Mouse (Mus musculus) kidney, embryonic 15.5 days (tissue): Measurements from ENCODE around the gene Prkca. TPM values are rescaled to one million over a fixed set of nuclear protein-coding genes. Genes with fewer than 3 reads are reported as not detected.

Experiments used
- ATAC-seq: fragments of 200-750 bp; cut with Nextera tagmentation; replicated peaks from 2 replicates; pipeline ENCODE4 v1.8.0; 2017; ENCODE audit warnings: moderate TSS enrichment; ENCODE audit not compliant: low FRiP score
- H3K27ac ChIP-seq: fragments of 300-500 bp; sonication (generic); 2 replicates; pipeline ENCODE4 v1.5.1; 2015; ENCODE audit warnings: mild to moderate bottlenecking, inconsistent platforms
- H3K27me3 ChIP-seq: fragments of 300-500 bp; sonication (generic); 2 replicates; pipeline ENCODE4 v1.6.1; 2015; ENCODE audit warnings: inconsistent platforms
- H3K36me3 ChIP-seq: fragments of 300-500 bp; sonication (generic); 2 replicates; pipeline ENCODE4 v1.6.1; 2015; ENCODE audit warnings: inconsistent platforms
- H3K4me1 ChIP-seq: fragments of 300-500 bp; sonication (generic); 2 replicates; pipeline ENCODE4 v1.6.1; 2015; ENCODE audit warnings: inconsistent platforms
- H3K4me2 ChIP-seq: fragments of 300-500 bp; sonication (generic); 2 replicates; pipeline ENCODE4 v1.6.1; 2015; ENCODE audit warnings: moderate library complexity, mild to moderate bottlenecking, inconsistent platforms
- H3K4me3 ChIP-seq: fragments of 300-500 bp; sonication (generic); replicated peaks from 2 replicates; pipeline ENCODE4 v1.5.1; 2015; ENCODE audit warnings: mild to moderate bottlenecking, inconsistent platforms
- H3K9ac ChIP-seq: fragments of 300-500 bp; sonication (generic); 2 replicates; pipeline ENCODE4 v1.6.1; 2015; ENCODE audit warnings: mild to moderate bottlenecking, inconsistent platforms
- H3K9me3 ChIP-seq: fragments of 300-500 bp; sonication (generic); replicated peaks from 2 replicates; pipeline ENCODE4 v1.6.1; 2016; ENCODE audit warnings: inconsistent platforms
- WGBS: fragments of 180-500 bp; shearing (Covaris S2); methylation state at CpG from one replicate; pipeline ENCODE4 v1.1.7; 2015; ENCODE audit warnings: mixed read lengths; 5-methylcytosine and 5-hydroxymethylcytosine counted together
- polyA plus RNA-seq: library from polyadenylated mRNA; unstranded; fragments of >200 nt; fragmentation: Nextera tagmentation; extraction: Ambion mirVana; gene quantifications from 2 replicates; pipeline ENCODE4 v1.2.1, GENCODE M21; 2015

Prkca gene
- polyA plus RNA-seq, 1 experiment from 2014 or later: 7.4 TPM

DNA sequence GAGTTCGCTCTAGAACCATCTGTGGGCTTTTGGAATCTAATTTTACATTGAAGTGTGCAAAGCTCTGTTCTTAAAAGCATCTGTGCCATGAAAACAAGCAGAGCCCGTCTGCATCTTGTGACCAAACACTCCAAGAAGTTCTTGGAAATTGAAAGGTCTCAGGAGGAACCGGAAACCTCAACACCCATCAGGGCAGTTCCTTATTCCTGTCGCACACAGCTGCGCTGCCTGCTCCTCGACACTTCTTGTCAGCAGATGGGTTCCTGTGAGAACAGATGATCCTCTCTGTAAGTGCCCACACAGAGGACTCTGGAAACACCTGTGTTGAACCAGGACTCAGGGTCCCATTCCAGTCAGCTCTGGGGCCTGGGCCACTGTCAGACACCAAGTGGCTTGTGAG lies 120.6 kb downstream of the Prkca start:
- Histone ChIP-seq H3K4me3 (no peak overlapping the region), H3K4me1 (peaks cover 40% of the 10 kb centered on the region), H3K9me3 (no peaks in the 10 kb centered on the region), H3K4me2 (no peak overlapping the region), H3K9ac (no peak overlapping the region), H3K36me3 (no peaks in the 10 kb centered on the region), H3K27ac (no peak overlapping the region), H3K27me3 (no peaks in the 10 kb centered on the region)
- no peak for ATAC-seq
- WGBS: 77% methylated on average over 6 of the region's 6 CpGs

DNA sequence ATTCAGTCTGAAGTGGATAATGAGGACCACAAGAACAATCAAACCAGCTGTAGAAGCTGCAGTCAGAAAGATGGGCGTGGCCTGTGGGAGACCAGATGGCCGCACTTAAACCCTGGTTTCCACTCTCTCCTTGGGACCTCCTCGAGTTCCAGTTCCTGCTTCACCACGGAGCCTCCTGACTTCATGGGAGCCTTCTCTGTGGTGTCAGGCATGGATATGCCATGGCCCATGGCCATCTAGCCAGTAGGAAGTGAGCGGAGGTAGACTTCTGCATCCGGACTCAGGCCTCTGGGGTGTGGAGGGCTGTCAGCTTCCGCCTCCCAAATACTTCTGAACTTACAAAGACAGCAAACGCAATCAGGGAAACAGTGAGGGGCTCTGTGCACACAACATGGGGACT lies 121.1 kb downstream of the Prkca start:
- Histone ChIP-seq H3K9ac (no peak overlapping the region), H3K4me1 (peaks cover 36% of the 10 kb centered on the region), H3K36me3 (no peaks in the 10 kb centered on the region), H3K4me3 (no peak overlapping the region), H3K9me3 (no peaks in the 10 kb centered on the region), H3K4me2 (no peak overlapping the region), H3K27ac (no peak overlapping the region), H3K27me3 (no peaks in the 10 kb centered on the region)
- no peak for ATAC-seq
- 73% methylated on average over 8 of the region's 8 CpGs for WGBS

DNA sequence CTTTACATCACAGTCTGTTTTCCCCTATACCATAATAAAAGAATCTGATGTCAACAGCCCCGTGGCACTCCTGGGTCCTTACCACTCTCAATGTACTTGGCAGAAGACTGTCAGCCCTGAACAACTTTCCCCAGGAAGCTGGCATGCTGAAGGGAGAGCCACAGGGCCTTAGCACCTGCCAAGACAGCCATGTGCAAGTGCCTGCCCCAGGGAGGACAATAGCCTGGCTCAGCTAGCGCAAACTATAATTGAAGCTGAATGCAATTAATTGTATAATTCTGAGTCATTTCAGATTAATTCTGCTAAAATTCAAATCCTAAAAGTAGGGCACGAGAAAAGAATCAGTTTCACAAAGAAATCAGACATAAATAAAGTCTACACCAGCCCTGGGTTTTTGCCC lies 121.7 kb downstream of the Prkca start:
- 91% methylated on average over 3 of the region's 3 CpGs for WGBS
- H3K9me3 ChIP-seq: no peaks in the 10 kb centered on the region
- H3K4me1 ChIP-seq: peaks cover 40% of the 10 kb centered on the region
- no peak for ATAC-seq
- no peaks in the 10 kb centered on the region for H3K27me3 ChIP-seq
- H3K4me2 ChIP-seq: no peak overlapping the region
- H3K27ac ChIP-seq: no peak overlapping the region
- H3K36me3 ChIP-seq: no peaks in the 10 kb centered on the region
- H3K4me3 ChIP-seq: no peak overlapping the region
- H3K9ac ChIP-seq: no peak overlapping the region

DNA sequence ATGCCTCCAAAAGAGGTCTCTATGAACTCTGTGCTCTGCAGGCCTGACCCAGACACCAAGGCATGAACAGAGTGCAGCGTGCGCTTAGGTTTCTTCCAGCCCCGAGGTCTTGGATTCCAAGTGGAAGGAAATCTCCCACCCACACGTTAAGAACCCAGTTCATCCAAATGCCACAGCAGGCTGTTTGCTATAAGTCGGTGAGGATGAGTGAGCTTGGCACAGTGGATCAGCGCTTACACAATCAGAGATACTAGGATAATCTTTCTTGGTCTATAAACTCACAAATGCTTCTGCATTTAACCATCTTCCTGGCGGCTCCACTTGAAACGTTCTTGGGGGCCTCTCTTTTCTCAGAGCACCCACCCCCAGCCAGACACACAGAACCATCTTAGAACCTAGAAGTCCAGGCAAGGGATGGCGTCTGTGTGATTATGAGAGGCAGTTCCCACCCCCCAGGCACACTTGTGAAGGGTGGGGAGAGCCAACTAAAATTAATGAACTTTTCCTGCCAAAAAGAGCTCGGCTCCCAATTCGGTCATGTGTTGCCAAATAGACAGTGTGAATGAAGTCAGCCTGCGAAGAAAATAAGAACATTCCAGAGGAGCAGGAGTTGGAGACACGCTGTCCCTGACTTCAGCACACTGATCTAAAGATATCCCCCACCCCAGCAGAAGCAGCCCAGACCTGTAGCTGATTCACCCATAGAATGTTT lies 122.4 kb downstream of the Prkca start:
- Histone ChIP-seq H3K4me3 (no peak overlapping the region), H3K4me1 (peaks cover 47% of the 10 kb centered on the region), H3K36me3 (no peaks in the 10 kb centered on the region), H3K9me3 (no peaks in the 10 kb centered on the region), H3K9ac (no peak overlapping the region), H3K4me2 (no peak overlapping the region), H3K27me3 (no peaks in the 10 kb centered on the region), H3K27ac (no peak overlapping the region)
- no peak for ATAC-seq
- 76% methylated on average over 13 of the region's 13 CpGs for WGBS

DNA sequence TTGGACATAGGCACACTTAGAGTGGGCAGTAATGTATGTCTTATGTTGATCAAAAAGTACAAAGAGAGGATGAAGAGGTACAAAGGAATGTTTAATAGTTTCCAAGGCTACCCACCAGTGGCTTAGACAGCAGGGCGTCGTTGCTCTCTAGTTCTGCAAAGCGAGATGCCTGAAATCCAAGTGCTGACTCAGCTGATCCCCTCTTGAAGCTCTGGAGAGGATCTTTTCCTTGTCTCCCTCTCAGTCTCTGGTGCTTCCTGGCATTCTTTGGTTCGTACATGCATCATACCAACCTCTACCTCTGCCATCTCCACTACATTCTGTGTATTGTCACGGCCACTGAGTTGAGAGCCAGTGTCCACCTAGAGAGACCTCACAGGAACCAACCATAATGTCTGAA lies 123.1 kb downstream of the Prkca start:
- H3K27me3 ChIP-seq: no peaks in the 10 kb centered on the region
- H3K9me3 ChIP-seq: no peaks in the 10 kb centered on the region
- no peak overlapping the region for H3K9ac ChIP-seq
- no peak overlapping the region for H3K27ac ChIP-seq
- no peaks in the 10 kb centered on the region for H3K36me3 ChIP-seq
- H3K4me1 ChIP-seq: peaks cover 54% of the 10 kb centered on the region
- no peak for ATAC-seq
- no peak overlapping the region for H3K4me3 ChIP-seq
- WGBS: 85% methylated on average over 5 of the region's 5 CpGs
- no peak overlapping the region for H3K4me2 ChIP-seq

DNA sequence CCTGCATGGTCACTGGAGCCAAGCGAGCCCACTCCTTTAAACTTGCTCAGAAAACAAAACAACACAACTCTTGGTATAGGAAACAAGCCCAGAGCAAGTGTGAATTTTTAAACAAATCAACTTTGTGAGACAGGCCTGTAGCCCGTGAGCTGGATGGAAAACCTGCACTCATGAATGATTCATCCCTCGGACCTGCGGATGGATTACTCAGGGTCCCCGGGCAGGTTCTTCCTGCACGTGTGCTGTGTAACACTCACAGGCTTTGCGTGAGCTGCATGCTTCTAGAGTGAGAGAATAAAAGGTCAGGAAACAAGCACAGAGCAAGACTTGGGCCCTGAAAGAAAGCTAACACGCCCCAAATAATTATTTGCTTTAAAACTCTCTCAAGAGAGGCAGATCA lies 126.7 kb downstream of the Prkca start:
- WGBS: 63% methylated on average over 8 of the region's 8 CpGs
- ATAC-seq: no peak; the same call in 1 of the 2 replicates
- H3K4me2 ChIP-seq: no peak overlapping the region

DNA sequence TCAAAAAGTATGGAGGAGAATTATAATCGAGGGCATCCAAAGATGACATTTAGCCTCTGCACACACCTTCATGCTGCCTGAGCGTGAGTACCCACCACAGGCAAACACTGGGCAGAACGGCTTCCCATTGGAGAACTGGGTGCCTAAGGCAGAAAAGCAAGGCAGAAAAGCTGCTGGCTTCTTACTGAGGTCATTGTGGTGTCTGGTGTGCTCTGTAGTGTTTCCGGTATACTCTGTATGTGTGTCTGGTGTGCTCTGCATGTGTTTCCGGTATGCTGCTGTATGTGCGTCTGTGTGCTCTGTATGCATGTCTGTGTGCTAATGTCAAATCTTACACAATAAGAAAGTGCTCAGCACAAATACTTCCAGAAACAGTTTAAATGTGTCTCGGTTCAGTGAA lies 127.7 kb downstream of the Prkca start:
- no peak overlapping the region for H3K4me2 ChIP-seq
- H3K27ac ChIP-seq: peak overlapping the region; percentile 18
- peaks cover 39% of the 10 kb centered on the region for H3K4me1 ChIP-seq
- 72% methylated on average over 7 of the region's 7 CpGs for WGBS
- no peaks in the 10 kb centered on the region for H3K27me3 ChIP-seq
- no peaks in the 10 kb centered on the region for H3K9me3 ChIP-seq
- H3K36me3 ChIP-seq: no peaks in the 10 kb centered on the region
- no peak overlapping the region for H3K4me3 ChIP-seq
- no peak overlapping the region for H3K9ac ChIP-seq
- ATAC-seq: no peak; the same call in 1 of the 2 replicates

More for the DNA sequence above, 126.7 kb downstream of the Prkca start:
- Histone ChIP-seq H3K4me1 (peaks cover 39% of the 10 kb centered on the region), H3K4me3 (no peak overlapping the region), H3K9ac (no peak overlapping the region), H3K27ac (peak overlapping the region; percentile 22; the same call in 1 of the 2 replicates), H3K27me3 (no peaks in the 10 kb centered on the region), H3K36me3 (no peaks in the 10 kb centered on the region), H3K9me3 (no peaks in the 10 kb centered on the region)

DNA sequence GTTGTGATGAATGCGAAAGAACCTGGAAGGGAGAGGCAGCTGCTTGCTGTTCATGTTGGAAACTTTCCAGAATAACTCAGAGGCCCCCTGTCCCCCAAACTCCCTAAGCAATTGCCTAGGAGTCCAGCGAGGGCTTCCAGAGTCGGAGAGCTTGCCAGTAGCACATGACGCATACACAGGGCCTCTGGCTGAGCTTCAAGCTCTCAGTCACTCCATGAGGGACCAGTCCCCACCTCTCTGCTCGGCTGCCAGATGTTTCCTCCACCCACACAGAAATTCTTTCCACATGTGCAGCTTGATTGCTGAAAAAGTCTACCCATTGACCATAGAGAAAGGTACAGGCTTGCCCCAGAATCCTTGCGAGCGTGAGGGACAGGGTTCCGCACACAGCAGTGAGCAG lies 128.3 kb downstream of the Prkca start:
- H3K27ac ChIP-seq: peak overlapping the region; percentile 18; the same call in 1 of the 2 replicates
- H3K36me3 ChIP-seq: no peaks in the 10 kb centered on the region
- H3K4me3 ChIP-seq: no peak overlapping the region
- peak; percentile 75; the same call in 1 of the 2 replicates for ATAC-seq
- H3K4me1 ChIP-seq: peaks cover 41% of the 10 kb centered on the region
- no peak overlapping the region for H3K9ac ChIP-seq
- 48% methylated on average over 8 of the region's 8 CpGs for WGBS
- H3K9me3 ChIP-seq: no peaks in the 10 kb centered on the region
- no peaks in the 10 kb centered on the region for H3K27me3 ChIP-seq
- no peak overlapping the region for H3K4me2 ChIP-seq

DNA sequence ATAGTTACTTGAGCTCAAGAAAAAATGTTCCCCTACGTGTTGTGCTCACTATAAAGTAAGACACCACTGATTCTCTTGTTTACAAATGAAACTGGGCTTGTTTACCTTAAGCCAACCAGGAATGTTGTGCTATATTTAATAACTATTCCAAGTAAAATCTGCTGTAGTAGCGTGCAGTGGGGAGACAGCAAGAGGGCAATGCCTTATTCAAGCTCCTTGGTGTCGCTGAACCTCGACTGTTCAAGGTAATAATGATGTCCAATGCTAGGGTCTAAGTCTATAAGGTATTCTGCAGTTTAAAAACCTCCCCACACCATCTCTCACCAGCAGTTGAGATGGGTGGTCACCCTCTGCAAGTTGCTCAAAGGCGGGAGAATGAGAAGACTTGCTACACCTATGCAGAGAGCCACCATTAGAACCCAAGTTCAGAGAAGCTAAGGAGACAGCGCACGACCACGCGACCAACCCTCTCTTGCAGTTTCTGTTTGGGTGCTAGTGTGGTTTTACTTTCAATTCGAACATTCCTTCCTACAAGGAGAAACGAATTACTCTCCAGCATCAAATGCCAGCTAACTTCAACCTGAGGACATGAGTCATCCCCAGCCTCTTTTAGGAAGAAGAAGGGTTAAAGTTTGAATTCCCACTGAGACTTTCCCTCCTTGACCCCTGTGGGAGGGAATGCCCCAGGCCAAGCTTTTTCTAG lies 129.1 kb downstream of the Prkca start:
- Histone ChIP-seq H3K9ac (no peak overlapping the region), H3K4me3 (no peak overlapping the region), H3K4me1 (peaks cover 44% of the 10 kb centered on the region), H3K4me2 (no peak overlapping the region), H3K36me3 (no peaks in the 10 kb centered on the region), H3K27ac (peak overlapping the region; percentile 41; the same call in 1 of the 2 replicates), H3K27me3 (no peaks in the 10 kb centered on the region), H3K9me3 (no peaks in the 10 kb centered on the region)
- no peak for ATAC-seq
- WGBS: 76% methylated on average over 11 of the region's 11 CpGs

DNA sequence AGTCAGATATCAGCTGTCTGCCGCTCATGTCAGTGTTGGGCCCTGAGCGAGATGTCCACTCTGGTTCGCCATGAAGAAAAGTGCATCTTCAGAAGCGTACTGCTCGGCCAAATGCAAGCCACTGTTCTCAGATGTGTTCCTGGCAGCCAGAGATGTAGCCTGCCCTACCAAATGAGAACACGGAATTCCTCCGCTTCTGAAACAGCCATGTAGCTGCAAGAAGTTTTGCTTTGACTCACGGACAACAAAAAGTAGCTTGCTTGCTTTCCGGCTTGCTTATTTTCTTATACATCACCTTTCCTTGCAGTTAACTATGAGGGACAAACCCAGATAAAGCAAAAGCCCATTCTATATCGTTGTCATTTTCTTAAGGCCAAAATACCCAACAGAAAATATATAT lies 129.9 kb downstream of the Prkca start:
- Histone ChIP-seq H3K4me1 (peaks cover 44% of the 10 kb centered on the region), H3K9me3 (no peaks in the 10 kb centered on the region), H3K4me3 (no peak overlapping the region), H3K4me2 (no peak overlapping the region), H3K27ac (no peak overlapping the region), H3K36me3 (no peaks in the 10 kb centered on the region), H3K9ac (no peak overlapping the region), H3K27me3 (no peaks in the 10 kb centered on the region)
- 94% methylated on average over 10 of the region's 10 CpGs for WGBS
- no peak for ATAC-seq

DNA sequence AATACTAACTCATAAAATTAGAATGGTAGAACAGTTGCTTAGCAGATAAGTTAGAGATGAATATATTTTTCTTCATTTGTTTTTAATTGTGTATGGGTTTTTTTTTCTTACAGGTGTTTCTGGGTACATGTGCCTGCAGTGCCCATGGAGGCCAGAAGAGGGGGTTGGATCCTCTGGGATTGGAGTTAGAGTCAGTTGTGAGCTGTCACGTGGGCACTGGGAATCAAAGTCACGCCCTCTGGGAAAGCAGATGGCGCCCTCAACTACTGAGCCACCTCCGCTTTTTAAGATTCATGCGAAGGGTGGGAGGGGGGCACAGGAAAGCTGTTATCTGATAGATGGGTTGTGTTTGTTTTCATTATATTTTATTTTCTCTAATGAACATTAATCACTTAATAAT lies 131.1 kb downstream of the Prkca start:
- H3K36me3 ChIP-seq: no peaks in the 10 kb centered on the region
- ATAC-seq: no peak
- H3K4me1 ChIP-seq: peaks cover 44% of the 10 kb centered on the region
- H3K27me3 ChIP-seq: no peaks in the 10 kb centered on the region
- H3K4me3 ChIP-seq: no peak overlapping the region
- H3K9ac ChIP-seq: no peak overlapping the region
- no peak overlapping the region for H3K27ac ChIP-seq
- H3K4me2 ChIP-seq: no peak overlapping the region
- no peaks in the 10 kb centered on the region for H3K9me3 ChIP-seq
- 92% methylated on average over 5 of the region's 5 CpGs for WGBS

DNA sequence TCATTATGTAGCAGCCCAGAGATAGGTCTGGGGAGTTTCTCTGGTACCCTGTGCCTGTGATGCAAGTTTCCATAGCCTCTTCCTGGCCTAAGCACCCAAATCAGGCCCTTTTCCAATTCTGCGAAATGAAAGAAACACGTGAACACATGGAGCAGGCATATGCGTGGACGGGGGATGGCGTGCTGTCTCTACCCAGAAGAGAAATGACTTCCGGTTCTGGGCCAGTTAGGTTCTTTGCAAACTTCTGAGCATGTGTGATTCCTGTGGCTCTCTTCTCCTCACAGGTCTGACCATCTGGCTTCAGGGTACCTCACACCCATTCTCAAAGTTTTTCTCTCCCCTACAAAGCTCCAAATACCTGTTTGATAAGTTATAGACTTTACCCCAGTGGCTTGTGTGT lies 131.7 kb downstream of the Prkca start:
- no peaks in the 10 kb centered on the region for H3K9me3 ChIP-seq
- WGBS: 81% methylated on average over 6 of the region's 6 CpGs
- H3K4me1 ChIP-seq: peaks cover 41% of the 10 kb centered on the region
- H3K4me3 ChIP-seq: no peak overlapping the region
- no peaks in the 10 kb centered on the region for H3K36me3 ChIP-seq
- no peaks in the 10 kb centered on the region for H3K27me3 ChIP-seq
- no peak overlapping the region for H3K9ac ChIP-seq
- no peak overlapping the region for H3K27ac ChIP-seq
- no peak overlapping the region for H3K4me2 ChIP-seq
- ATAC-seq: no peak
